Mouse (Mus musculus): ENCODE data around the gene Creld1.

The Creld1 gene

DNA sequence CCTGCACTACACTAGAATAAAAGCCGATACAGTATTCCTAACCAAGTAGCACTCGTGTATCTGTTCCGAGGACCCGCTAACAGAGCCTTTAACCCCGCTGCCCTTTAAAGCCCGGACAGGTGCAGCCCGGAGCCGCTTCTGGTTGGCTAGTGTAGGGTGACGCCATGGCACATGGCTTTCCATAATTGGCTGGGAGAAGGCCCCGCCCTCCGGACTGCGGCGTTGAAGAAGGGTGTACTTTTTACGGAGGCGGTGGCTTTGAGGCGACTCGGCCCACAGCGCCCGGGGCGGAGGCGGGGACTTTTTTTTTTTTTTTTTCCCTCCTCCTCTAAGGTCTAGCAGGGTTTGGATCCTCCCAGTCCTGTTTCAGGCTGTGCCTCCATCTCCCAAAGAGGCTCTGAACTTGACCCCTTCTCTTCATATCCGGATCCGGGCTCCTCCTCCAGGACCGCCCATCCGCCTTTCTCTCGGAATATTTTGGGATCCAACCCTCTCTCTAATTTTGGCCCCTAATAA, at the start of gene Creld1:
Gene Creld1 (plus strand): TSS at position 198 of the 516 bp plus-strand sequence.
- DNase-seq: peak; percentile 97

GRCm38 (mm10) chr6:113433661-113434060, 49.4 kb upstream of the Creld1 start:
- no peak for DNase-seq

- DNase-seq: no peak
These were observed 48.4 kb upstream of the Creld1 start for GRCm38 (mm10) chr6:113434691-113435090.

- DNase-seq: no peak
These were observed 47.4 kb upstream of the Creld1 start, which contains the start of gene Cidec for GRCm38 (mm10) chr6:113435664-113436205. Gene Cidec, minus strand, starts transcription at chr6:113435760.

GRCm38 (mm10) chr6:113437135-113437534, 46.0 kb upstream of the Creld1 start:
- DNase-seq: no peak

GRCm38 (mm10) chr6:113438721-113439430, 44.2 kb upstream of the Creld1 start:
- no peak for DNase-seq

- no peak for DNase-seq
These were observed 42.4 kb upstream of the Creld1 start for GRCm38 (mm10) chr6:113440686-113441085.

GRCm38 (mm10) chr6:113441147-113441680, 41.9 kb upstream of the Creld1 start:
- no peak for DNase-seq

- DNase-seq: no peak
These were observed 41.0 kb upstream of the Creld1 start for GRCm38 (mm10) chr6:113442087-113442441.

DNA sequence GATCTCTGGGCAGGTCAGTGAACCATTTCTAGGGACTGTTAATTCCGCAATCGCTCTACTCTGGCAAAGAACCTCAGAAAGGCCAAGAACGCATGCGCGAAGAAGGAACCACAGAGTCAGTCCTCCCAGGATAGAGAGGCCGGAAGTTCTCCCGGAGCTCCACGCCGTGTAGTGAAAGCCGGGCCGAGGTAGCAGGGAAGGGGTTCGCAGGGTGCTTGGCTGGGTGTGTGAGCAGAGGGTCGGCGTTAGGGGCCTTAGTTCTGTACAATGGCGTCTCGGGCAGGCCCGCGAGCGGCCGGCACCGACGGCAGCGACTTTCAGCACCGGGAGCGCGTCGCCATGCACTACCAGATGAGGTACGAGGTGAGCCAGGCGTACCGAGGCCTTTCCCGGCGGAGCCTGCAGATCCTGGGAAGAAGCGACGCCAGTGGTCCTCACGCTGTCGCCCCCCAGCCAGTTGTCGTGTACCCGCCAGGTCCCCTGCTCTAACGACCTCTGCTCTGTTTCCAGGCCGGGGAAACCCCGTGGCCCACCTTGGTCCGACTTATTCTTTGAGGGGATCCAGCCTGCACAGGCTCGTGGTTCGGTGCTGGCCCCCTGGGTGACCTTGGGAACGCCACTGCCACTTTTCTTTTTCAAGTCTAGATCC, 40.5 kb upstream of the Creld1 start, which contains the start of gene Jagn1:
Gene Jagn1 (plus strand): TSS at position 128 of the 649 bp plus-strand sequence.
- DNase-seq: peak; percentile 92

DNA sequence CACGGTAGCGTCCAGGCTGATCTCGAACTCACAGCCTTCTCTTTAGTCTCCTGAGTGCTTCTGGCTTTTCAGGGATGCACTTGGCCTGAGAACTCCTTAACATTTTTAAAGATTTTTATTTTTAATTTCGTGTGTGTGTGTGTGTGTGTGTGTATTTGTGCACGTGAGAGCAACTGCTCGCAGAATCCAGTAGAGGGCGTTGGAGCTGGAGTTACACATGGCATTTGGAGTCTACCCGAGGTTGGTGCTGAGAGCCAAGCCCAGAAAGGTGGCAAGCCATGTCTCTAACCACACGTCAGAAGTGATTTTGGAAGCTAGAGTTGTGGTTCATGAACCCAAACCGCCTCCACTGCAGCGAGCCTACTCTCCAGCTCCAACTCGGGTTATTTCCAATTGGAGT, 40.0 kb upstream of the Creld1 start:
- no peak for DNase-seq

DNA sequence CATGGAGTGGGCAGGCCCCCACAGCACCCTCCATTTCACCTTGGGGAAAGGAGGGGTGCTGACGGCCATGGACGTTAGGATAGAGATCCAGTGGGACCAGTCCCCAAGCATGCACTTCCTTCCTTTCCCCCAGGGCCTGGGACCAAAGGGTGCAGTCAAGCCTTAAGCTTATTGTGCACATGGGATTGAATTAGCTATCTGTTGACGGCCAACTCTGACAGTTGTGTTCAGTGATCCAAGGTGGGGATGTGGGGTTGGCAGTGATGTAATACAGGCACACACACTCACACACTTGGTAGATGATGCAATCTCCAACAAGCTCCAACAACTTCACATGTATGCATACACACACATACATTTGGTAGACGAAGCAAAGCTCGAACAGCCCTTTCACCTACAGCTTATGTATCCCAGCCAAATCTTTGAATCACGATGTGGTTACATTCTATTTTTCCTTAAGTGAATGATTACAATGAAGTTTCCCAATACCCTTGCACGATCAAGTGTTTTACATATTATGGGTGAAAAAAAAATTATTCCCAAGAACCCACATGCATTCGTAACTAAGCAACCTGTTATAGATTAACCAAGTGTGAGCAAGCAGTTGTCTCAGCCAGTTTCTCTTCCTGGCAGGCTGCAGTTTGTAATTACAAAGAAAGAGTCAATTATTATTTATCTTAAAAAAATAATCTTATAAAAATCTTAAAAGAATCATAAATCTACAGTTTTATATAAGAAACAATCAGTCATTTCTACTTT, 38.7 kb upstream of the Creld1 start:
- no peak for DNase-seq

DNA sequence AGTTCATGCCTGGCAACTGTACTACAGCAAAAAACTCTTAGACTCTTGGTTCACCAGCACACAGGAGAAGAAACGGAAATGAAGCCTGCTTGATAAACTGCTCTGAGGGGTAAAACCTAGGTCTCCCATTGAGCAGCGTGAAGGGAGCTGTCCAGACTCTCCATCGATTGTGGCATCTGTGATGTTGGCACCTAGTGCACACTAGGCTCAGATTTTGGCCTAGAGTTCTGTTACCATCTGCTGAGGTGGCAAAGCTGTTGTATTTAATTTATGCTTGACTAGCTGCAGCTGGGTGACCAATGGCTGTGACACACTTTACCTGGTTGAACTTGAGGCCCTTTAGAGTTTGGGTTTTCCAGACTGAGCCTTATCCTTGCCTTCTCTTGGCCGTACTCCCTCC, 35.5 kb upstream of the Creld1 start:
- no peak for DNase-seq

DNA sequence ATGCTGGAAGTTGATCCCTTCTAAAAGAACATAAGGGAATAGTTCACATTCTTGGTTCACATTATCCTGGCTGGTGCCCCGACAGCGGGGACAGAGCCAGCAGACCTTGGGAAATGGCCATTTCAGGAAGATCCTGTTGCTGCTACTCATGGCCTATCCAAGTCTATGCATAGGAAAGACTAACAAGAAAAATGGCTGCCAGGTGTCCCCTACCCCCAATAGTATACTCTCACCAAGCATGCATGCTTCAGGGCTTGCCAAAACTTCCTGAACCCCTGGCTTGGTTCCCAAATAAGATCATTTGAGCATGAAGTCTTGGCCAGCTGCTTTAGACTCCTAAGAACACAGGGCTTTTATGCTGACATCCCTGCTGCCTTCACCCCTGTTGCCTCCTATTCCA, 31.3 kb upstream of the Creld1 start:
- DNase-seq: no peak

GRCm38 (mm10) chr6:113455007-113455406, 28.1 kb upstream of the Creld1 start:
- DNase-seq: no peak

- no peak for DNase-seq
These were observed 25.1 kb upstream of the Creld1 start, which contains the start of gene Il17re for GRCm38 (mm10) chr6:113457952-113458534. Gene Il17re, plus strand, starts transcription at chr6:113458484.

DNA sequence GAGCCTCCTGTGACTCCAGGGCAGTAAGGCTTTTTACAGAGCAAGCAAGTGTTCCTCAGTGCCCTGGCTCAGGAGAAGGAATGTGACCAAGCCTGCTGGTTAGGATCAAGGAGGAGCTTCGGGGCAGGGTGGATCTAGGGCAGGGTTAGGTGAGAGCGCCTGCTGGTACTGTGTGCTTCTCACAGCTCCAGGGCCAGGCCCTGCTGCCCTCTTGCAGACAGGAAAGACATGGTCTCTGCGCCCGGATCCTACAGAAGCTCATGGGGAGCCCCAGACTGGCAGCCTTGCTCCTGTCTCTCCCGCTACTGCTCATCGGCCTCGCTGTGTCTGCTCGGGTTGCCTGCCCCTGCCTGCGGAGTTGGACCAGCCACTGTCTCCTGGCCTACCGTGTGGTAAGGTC, 24.5 kb upstream of the Creld1 start:
- DNase-seq: no peak

DNA sequence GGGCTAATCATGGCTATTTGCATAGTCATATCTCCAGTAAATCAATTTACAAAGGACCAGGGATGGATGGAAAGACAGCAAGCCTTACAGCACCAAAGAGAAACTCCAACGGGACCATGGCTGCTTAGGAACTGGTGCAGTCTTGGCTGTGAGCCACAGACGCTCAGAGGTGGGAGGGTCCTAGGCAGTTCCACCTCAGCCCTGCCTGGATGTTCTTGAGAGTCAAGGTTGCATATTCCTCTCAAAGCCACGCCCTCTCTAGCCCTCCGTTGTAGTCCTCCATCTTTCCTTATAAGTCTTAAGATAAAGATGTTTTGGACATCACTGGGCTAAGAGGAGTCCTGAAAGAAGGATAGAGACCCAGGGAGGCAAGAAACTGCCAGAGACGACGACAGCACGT, 19.1 kb upstream of the Creld1 start:
- DNase-seq: no peak

- DNase-seq: no peak
These were observed 17.5 kb upstream of the Creld1 start for GRCm38 (mm10) chr6:113465602-113466001.

DNA sequence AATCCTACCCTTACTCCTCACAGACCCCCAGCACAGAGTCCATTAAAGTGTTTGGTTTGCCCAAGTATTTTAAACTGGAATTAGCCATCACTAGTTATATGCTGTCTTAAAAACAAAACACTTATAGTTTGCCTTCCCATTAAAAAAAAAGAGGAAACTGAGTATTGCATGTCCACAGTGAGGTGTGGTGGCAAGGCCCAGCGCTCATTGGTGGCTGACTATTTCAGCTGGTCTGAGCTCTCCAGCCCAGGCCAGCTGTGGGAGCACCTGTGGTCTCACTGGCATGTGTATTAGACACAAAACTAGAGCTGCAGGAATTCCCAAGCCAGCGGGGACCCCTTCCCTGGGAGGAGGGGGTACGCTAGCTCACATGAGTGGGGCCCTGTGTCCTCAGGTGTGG, 14.6 kb upstream of the Creld1 start:
- no peak for DNase-seq

DNA sequence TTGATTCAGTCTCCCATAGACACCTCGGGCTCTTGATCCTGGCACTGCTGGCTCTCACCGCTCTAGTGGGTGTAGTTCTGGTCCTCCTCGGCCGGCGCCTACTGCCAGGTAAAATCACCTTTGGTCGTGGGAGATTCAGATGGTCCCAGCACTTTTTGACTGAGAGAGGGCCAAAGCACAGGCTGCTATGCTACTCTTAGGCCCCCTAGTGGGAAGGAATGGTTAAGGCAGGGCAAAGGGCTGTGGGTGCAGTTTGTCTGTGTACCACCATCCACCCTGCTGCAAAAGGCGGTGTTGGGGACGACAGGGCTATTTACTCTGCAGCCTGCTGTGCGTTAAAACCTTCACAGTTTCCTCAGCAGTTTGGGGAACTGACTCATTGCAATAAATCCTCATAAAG, 14.1 kb upstream of the Creld1 start:
- peak; percentile 52 for DNase-seq

GRCm38 (mm10) chr6:113469432-113469831, 13.7 kb upstream of the Creld1 start:
- peak; percentile 75 for DNase-seq

Measured in right cerebral cortex, adult 18-20 months (tissue).